In the genomic region with DNA sequence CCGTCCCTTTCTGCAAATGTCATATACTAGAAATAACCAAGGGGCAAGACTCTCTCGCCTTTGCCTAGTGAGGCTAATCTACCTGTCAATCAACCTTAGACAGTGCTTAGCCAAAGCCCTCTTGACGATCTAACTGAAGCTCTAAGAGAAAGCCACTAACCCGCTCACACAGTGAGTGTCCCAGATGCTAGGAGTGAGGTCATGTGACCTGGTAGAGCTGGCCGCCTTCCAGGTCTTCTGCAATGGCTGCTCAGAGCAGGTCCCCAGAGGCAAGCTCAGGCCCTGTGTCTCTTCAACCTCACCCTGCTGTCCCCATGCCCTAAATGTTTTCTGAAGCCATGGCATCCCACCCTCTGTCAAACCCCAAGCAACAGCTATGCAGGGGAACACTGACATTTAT, we compare ENCODE assay signal across 7 mouse cellular contexts. TPM values are rescaled to one million over a fixed set of nuclear protein-coding genes. Genes with fewer than 3 reads are reported as not detected.
DNase-seq lines count a peak whose midpoint lies in the region; ATAC-seq and TF ChIP-seq lines count a peak whose summit lies in the region.

No protein-coding gene starts in this region.

- ATAC-seq in G1E (ENCODE audit: extremely low read depth, insufficient number of reproducible peaks, low FRiP score, poor library complexity, severe bottlenecking), result no peak
- 0 out of 2 replicates have a peak, but pooled peaks have one; percentile 23 for ATAC-seq in erythroid progenitor cell, adult 5-6 weeks (replicated peaks; ENCODE audit: low FRiP score, poor library complexity, severe bottlenecking)
- ATAC-seq in heart, embryonic 16.5 days (replicated peaks; ENCODE audit: extremely low read depth, insufficient read depth, low FRiP score), result peak; percentile 73
- peak; percentile 72 for ATAC-seq in stomach, embryonic 15.5 days (ENCODE audit: insufficient read depth, low FRiP score, low read depth)

- H3K4me3 ChIP-seq in G1E (ENCODE audit: low read depth, low read length), result no peak overlapping the region
- no peak overlapping the region for H3K4me3 ChIP-seq in heart, embryonic 16.5 days (ENCODE audit: low read length)
- no peak overlapping the region for H3K4me3 ChIP-seq in stomach, embryonic 15.5 days (replicated peaks)

- H3K4me1 ChIP-seq in G1E (ENCODE audit: insufficient read depth, low read depth, low read length), result peaks cover 28% of the 10 kb centered on the region
- peaks cover 49% of the 10 kb centered on the region for H3K4me1 ChIP-seq in heart, embryonic 16.5 days (ENCODE audit: control insufficient read depth, insufficient read depth, low read length)
- H3K4me1 ChIP-seq in stomach, embryonic 15.5 days, result peaks cover 17% of the 10 kb centered on the region

- WGBS in heart, embryonic 16.5 days, result 15% methylated on average over 5 of the region's 5 CpGs
- 46% methylated on average over 5 of the region's 5 CpGs for WGBS in stomach, embryonic 15.5 days

- peaks cover 100% of the 10 kb centered on the region for H3K36me3 ChIP-seq in G1E (replicated peaks)
- H3K36me3 ChIP-seq in heart, embryonic 16.5 days (ENCODE audit: control insufficient read depth, insufficient read depth), result peaks cover 23% of the 10 kb centered on the region
- peaks cover 23% of the 10 kb centered on the region; the same call in 1 of the 2 replicates for H3K36me3 ChIP-seq in stomach, embryonic 15.5 days

- H3K27me3 ChIP-seq in G1E (ENCODE audit: insufficient read depth, low read length), result no peaks in the 10 kb centered on the region
- H3K27me3 ChIP-seq in heart, embryonic 16.5 days (ENCODE audit: control insufficient read depth, insufficient read depth, low read length), result no peaks in the 10 kb centered on the region
- H3K27me3 ChIP-seq in stomach, embryonic 15.5 days (replicated peaks), result no peaks in the 10 kb centered on the region

- H3K27ac ChIP-seq in heart, embryonic 16.5 days (ENCODE audit: low read length), result peak overlapping the region; percentile 73
- no peak overlapping the region for H3K27ac ChIP-seq in stomach, embryonic 15.5 days

- H3K9ac ChIP-seq in heart, embryonic 16.5 days (ENCODE audit: low read length), result peak overlapping the region; percentile 3; the same call in 1 of the 2 replicates
- H3K9ac ChIP-seq in stomach, embryonic 15.5 days, result no peak overlapping the region

- no peak overlapping the region for H3K4me2 ChIP-seq in heart, embryonic 16.5 days (ENCODE audit: low read depth, low read length)
- H3K4me2 ChIP-seq in stomach, embryonic 15.5 days, result no peak overlapping the region

- H3K9me3 ChIP-seq in G1E (replicated peaks), result no peaks in the 10 kb centered on the region
- no peaks in the 10 kb centered on the region for H3K9me3 ChIP-seq in heart, embryonic 16.5 days (replicated peaks; ENCODE audit: control insufficient read depth, low read length)
- no peaks in the 10 kb centered on the region for H3K9me3 ChIP-seq in stomach, embryonic 15.5 days

- DNase-seq in 3T3-L1 (ENCODE audit: low read depth, low spot score), result peak; percentile 52
- DNase-seq in G1E (ENCODE audit: low spot score), result peak; percentile 38
- DNase-seq in kidney, postnatal 10 days, result peak; percentile 88
- DNase-seq in lung, postnatal 36 days, result peak; percentile 88

- no peak for TF ChIP-seq CTCF in G1E (IDR thresholded peaks at IDR 0.05; ENCODE audit: low read depth, low read length)

RNA-seq across cellular contexts. Expression of gene Zmynd8, which starts 49.7 kb away (rescaled TPM):
- total RNA-seq in G1E (2014; fragmentation: Nextera tagmentation) (144 and 153 TPM in 2 replicates), G1E (2017) (42.5 and 54.5 TPM in 2 replicates)
- 69.5 and 82.4 TPM in 2 replicates for polyA plus RNA-seq in G1E (2012)
- total RNA-seq in erythroid progenitor cell, adult 5-6 weeks (2015; ENCODE audit: low replicate concordance), result 55.3 and 129 TPM in 2 replicates
- 59.5 and 85.9 TPM in 2 replicates for total RNA-seq in erythroid progenitor cell, adult 5-6 weeks (2017; ENCODE audit: low replicate concordance)
- polyA plus RNA-seq in heart, embryonic 16.5 days (2015; fragmentation: Nextera tagmentation; extraction: Ambion mirVana), result 36.0 and 40.2 TPM in 2 replicates
- 53.6 and 54.5 TPM in 2 replicates for polyA plus RNA-seq in stomach, embryonic 15.5 days (2015; fragmentation: Nextera tagmentation; extraction: Ambion mirVana)

Comparison
In these comparisons a context has a peak if more than half of its experiments do, and no peak if none do; other contexts are left out.
1. DNase-seq: peak in every context shown above with its lines; median percentile 88 in kidney, postnatal 10 days; 88 in lung, postnatal 36 days; 52 in 3T3-L1; 38 in G1E.